Mouse (Mus musculus) WW6 (cell line): ENCODE data around the gene Slc9c1.

Experiments
- DNase-seq: peaks from one replicate; pipeline ENCODE4 v3.0.0-alpha.2; 2013; ENCODE audit warnings: low read depth, low spot score

The Slc9c1 gene

DNA sequence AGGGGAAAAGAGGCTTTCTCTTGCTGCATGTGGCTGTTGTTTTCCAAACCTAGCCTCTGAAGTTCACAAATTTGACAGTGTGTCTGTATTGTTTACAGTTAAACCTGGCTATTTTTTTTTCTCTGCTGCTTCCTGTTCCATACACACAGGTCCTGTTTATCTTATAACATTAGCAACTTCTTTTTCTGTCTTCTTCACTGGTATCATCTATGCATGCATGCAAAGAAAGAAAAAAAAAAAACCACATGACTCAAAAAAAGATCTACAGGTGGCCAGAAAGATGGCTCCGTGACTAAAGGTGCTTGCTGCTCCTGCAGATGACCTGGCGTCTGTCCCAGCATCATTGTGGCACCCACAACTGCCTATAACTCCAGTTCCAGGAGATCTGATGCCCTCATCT is 90.2 kb downstream of the Slc9c1 start:
- no peak for DNase-seq

DNA sequence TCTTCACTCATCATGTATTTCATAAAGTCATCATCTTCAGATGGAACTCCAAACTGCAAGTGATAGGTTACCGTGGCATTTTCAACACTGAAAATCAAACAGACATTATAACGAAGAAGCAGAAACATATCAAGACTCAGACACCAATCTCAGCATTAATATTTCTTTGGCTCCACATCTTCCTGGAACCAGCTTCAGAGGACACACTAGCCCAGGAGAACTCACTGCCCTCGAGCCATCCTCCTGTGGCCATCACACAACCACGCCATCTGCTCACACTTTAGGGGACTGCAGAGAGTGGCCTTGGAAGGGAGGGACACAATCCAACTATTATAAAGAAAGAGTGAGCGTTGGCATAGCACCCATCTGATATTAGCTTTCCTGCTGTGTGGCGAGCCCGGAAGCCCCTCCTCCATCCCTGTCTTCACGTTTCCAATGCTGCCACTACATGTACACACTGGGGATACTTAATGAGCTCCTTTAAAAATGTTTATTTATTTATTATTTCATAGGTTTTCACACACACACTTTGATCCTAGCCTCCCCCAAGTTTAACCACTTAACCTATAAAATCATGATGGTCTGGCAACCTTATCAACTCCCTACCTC is 94.5 kb downstream of the Slc9c1 start:
- DNase-seq, result no peak

GRCm38 (mm10) chr16:45630347-45630960 is 95.3 kb downstream of the Slc9c1 start:
- DNase-seq, result no peak

DNA sequence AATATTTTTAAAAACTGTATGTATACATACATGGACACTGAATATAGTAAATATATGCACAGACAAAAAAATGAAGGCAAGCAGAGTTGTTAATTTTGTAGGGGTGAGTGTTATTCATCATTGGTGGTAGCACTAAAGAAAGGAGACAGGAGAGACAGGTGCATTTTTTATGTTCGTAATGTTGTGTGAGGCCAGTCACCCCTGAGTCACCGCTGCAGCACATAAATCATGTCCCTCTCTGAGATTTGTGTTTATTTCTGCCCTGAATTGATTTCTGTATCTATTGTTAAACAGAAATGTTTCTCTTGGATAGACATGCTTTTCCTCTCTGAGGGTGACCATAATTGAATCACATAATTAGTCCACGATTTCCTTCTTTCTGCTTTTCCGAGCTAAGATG is 97.3 kb downstream of the Slc9c1 start:
- DNase-seq, result no peak

GRCm38 (mm10) chr16:45635826-45636225 is 100.7 kb downstream of the Slc9c1 start:
- no peak for DNase-seq

GRCm38 (mm10) chr16:45640070-45640762 is 105.1 kb downstream of the Slc9c1 start:
- no peak for DNase-seq

GRCm38 (mm10) chr16:45641301-45641700 is 106.2 kb downstream of the Slc9c1 start:
- no peak for DNase-seq

GRCm38 (mm10) chr16:45643944-45644343 is 108.8 kb downstream of the Slc9c1 start:
- no peak for DNase-seq

GRCm38 (mm10) chr16:45644380-45644779 is 109.3 kb downstream of the Slc9c1 start:
- no peak for DNase-seq

- no peak for DNase-seq
These were observed 116.4 kb downstream of the Slc9c1 start for GRCm38 (mm10) chr16:45651497-45651896.

- DNase-seq, result no peak
These were observed 118.2 kb downstream of the Slc9c1 start for GRCm38 (mm10) chr16:45653009-45653933.

GRCm38 (mm10) chr16:45653934-45654332 is 118.8 kb downstream of the Slc9c1 start, which contains the start of gene BC016579:
BC016579 (minus strand) TSS chr16:45654068.
- no peak for DNase-seq

GRCm38 (mm10) chr16:45654465-45654864 is 119.4 kb downstream of the Slc9c1 start:
- DNase-seq, result no peak
